Mouse (Mus musculus) cerebral cortex, adult 2 months (tissue): ENCODE results near the gene BC030499.

Experiments used
- WGBS: fragments of 180-500 bp; shearing (Covaris S2); methylation state at CpG from one replicate; pipeline ENCODE4 v1.1.7; 2018; 5-methylcytosine and 5-hydroxymethylcytosine counted together

BC030499 gene

GRCm38 (mm10) chr11:78345801-78346200 is 55.2 kb downstream of the BC030499 start:
- WGBS: 78% methylated on average over 7 of the region's 7 CpGs
